Mouse (Mus musculus): Measurements from ENCODE around the gene Edem2.

Edem2 gene

DNA sequence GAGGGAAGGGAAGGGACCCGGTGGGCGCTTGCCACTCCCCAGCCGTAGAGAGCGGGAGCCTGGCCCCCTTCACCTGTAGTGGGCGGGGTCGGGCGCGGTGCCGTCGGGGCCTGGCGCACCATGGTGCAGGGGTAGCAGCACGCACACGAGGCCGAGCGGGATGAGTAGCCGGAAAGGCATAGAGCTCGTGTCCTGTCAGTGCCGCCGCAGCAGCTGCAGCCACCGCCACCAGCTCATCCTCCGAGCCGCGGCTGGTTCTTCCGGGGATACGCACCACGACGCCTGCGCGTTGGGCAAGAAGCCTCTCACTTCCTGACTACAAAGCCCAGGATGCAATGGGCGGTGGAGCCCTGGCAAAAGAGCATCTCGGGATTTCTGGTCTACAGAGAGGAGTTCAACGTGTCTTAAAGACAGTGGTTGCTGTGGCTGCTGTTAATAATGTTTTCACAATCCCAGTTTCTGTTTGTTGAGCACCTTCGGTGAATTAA, at the start of gene Edem2:
Gene Edem2 (minus strand): TSS at position 318 of the 488 bp plus-strand sequence.
- in situ Hi-C loops (cut with MboI; ENCODE audit: low sequenced_read_pairs) = no loop called here

DNA sequence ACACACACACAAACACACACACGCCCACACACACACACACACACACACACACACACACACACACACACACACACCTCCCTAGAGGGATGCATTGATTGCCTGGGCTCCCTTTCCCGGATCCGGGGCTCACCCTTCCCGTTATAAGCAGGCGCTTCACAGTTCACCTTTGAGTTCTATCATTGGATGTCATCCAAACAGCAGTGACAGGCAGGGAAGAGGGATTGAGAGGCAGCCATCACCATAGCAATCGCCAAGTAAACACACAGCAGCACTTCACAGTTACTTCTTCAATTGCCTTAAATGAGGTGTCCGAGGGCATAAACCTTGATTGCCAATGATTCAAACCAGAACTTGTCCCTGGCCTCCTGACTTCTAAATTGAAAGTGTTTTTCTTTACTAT, 49.8 kb upstream of the Edem2 start:
- in situ Hi-C loops (cut with MboI; ENCODE audit: low sequenced_read_pairs) = no loop called here

DNA sequence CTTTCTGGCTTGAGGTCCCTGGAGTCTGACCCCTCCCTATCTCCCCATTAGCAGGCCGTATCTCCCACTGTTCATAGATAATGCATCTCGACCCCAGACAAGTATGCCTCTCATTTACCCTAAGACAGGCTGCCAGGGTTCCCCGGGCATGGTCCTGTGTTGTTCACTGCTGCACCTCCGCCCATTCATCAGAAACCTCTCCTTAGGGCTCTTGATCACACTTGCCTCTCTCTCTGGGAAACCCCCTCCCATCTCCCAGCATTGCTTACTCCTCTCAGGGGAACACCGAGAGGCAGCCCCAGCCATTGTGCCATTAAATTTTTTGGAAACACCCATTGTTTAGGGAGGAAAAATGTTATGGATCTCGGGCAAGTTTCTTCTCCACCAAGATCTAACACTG, 48.7 kb upstream of the Edem2 start:
- in situ Hi-C loops (cut with MboI; ENCODE audit: low sequenced_read_pairs) = no loop called here

DNA sequence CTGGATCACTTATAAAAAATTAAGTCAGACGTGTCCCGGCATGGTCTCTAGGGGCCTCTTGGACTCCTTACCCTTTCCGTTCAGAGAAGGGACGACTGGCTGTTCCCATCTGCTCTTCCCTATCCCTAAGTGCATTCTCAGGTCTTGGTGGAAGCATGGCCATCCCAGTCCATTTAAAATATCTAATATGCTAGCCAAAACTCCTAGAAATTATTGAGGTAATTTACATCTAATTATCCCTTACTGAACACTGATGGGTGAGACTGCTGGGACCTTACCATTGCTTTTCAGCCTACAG, 48.4 kb upstream of the Edem2 start:
- in situ Hi-C loops (cut with MboI; ENCODE audit: low sequenced_read_pairs) = no loop called here

- in situ Hi-C loops (cut with MboI; ENCODE audit: low sequenced_read_pairs) = no loop called here
These were observed 47.8 kb upstream of the Edem2 start for GRCm38 (mm10) chr2:155776824-155777687.

DNA sequence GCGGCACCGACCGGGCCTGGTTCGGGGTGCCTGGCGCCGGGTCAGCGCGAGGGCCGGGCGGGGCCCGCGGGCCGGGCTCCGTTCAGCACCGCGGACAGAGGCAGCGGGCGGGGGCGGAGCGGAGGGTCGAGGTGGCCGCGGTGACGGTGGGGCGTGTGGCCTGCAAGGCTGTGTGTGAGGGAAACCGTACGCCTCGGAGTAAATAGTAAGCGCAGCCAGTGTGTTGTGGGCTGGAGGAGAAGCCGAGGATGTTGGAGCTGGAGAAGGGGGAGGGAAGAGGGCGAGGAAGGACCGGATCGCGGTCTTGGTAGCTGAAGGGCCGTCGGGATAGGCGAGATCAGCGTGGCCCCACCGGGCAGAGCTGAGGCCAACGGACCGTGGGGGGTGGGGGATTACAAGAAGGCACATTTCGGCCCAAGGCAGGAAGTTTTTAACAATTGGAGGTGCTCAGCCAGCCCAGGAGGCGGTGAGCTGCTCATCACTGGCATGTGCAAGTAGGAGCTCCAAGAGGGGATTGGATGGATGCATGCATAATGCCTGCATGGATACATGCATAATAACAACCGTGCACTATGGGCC, 46.5 kb upstream of the Edem2 start:
- in situ Hi-C loops (cut with MboI; ENCODE audit: low sequenced_read_pairs) = no loop called here

GRCm38 (mm10) chr2:155774927-155775684, 45.8 kb upstream of the Edem2 start, which contains the start of gene Mmp24:
Gene Mmp24 (plus strand): TSS chr2:155775342.
- in situ Hi-C loops (cut with MboI; ENCODE audit: low sequenced_read_pairs) = no loop called here

DNA sequence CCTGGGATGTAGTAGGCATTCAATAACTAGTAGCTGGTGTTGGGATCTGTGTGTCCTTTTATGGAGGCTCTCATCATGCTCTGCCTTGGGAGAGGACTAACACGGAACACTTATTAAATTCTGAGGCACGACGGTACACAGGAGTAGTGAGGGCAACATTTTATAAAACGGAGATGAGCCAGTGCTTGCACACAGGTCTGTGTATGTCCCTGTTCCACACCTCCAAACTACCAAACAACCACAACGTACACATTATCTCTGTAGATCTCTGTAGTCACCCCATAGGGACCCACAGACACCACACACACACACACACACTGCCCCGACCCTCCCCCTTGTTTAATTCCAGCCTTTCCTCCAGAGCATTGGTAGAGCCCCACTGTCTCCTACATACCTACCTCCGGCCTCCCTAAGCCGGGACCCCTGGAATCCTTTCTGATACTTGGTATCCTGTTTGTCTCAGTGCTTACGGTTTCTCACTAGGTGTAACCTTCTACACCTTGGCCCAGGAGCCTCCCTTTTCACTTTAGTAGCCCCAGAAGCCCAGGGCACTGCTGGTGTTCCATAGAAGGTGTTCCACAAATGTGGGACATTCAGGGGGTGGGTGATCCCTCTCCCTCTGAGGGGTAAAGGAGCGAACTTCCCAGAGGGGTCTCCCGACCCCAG, 45.1 kb upstream of the Edem2 start:
- in situ Hi-C loops (cut with MboI; ENCODE audit: low sequenced_read_pairs) = no loop called here

DNA sequence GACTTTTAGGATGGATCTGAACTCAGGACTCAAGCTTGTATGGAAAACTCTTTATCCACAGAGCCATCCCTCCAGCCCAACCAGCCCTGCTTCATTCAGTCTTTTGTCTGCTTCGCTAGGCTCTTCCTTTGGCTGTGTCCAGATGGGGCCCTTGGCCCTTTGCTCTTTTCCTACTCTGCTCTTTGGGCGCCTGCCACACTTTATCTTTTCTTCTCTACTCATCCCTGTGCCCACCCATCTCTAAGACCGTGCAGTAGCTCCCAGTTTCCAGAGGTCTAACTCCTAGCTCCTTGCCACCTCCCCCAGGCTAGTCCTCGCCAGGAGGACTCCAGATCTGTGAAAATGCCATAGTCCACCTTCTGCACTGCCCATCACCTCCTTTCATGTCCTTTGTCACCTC, 44.4 kb upstream of the Edem2 start:
- in situ Hi-C loops (cut with MboI; ENCODE audit: low sequenced_read_pairs) = no loop called here

DNA sequence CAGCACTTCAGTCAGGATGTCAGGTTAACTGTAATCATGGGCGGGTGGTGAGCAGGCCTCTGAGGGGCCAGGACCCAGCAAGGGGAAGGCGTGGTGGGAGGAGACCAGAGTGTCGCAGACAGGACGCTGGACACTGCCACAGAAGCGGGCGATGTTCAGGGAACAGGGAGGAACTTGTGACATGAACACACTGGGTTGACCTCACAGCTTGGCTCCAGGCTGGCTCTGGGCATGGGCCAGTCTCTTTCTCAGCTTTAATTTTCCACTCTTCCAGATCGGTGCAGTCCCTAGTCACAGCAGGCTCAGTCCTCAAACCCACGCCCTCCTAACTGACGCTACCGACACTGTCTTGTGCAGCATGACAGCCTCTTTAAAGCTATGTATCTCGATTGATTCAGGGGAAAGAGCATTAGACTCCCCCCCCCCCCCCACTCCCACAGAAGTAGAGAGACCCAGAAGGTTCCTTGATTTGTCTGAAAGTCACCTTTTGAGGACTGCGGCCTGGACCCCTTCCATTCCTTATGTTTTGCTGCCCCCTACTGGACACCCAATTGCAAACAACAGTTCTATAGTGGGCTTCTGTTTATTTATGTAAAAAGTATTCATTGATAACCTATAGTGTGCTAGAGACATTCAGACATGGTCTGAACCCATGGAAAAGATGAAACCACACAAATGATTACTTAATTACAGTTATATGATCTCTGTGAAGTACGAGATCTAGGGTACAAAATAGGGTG, 35.6 kb upstream of the Edem2 start:
- in situ Hi-C loops (cut with MboI; ENCODE audit: low sequenced_read_pairs) = loop anchor here (10.0 kb wide), 1 partner anchor 250 kb away; the partner anchor contains the start of genes Acss2 and Ggt7

DNA sequence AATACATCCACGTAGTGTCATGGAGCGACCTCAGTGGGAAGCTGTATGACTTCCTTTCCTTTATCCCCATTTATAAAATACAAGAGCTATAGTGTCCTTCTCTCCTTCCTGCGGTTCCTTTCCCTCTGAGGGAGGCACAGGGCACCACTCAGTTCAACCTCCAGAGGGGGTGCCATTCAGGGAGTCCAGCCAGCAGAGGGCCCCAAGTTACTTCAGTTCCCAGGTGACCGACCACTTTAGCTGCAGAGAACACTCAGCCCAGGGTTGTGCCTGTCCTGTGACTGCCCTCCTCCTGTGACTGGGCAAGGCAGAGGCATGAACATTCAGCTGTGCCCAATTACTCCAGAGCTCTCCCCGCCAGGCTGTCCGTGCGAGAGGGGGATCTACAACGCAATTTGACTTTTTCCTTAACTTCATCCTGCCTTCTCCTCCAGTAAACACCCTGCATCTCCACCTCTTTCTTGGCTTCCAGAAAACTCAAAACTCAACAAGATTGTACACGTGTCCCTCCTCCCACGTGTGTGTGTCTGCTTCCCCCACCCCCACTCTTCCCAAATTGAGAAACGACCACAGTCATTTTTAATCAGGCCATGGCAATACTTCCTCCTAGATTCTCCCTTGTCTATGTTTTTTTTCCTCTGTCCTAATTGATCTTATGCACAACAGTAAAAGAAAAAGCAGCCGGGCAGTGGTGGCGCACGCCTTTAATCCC, 27.7 kb upstream of the Edem2 start:
- in situ Hi-C loops (cut with MboI; ENCODE audit: low sequenced_read_pairs) = loop anchor here (5.0 kb wide), 1 partner anchor 80 kb away; no protein-coding TSS in a partner anchor

GRCm38 (mm10) chr2:155755746-155756145, 26.5 kb upstream of the Edem2 start:
- in situ Hi-C loops (cut with MboI; ENCODE audit: low sequenced_read_pairs) = loop anchor here (5.0 kb wide), 1 partner anchor 78 kb away; no protein-coding TSS in a partner anchor

- in situ Hi-C loops (cut with MboI; ENCODE audit: low sequenced_read_pairs) = no loop called here
These were observed 21.9 kb upstream of the Edem2 start, which contains the start of gene Procr for GRCm38 (mm10) chr2:155751014-155751786. Gene Procr (plus strand): TSS chr2:155751117.

- in situ Hi-C loops (cut with MboI; ENCODE audit: low sequenced_read_pairs) = no loop called here
These were observed 20.1 kb upstream of the Edem2 start for GRCm38 (mm10) chr2:155749394-155749793.

DNA sequence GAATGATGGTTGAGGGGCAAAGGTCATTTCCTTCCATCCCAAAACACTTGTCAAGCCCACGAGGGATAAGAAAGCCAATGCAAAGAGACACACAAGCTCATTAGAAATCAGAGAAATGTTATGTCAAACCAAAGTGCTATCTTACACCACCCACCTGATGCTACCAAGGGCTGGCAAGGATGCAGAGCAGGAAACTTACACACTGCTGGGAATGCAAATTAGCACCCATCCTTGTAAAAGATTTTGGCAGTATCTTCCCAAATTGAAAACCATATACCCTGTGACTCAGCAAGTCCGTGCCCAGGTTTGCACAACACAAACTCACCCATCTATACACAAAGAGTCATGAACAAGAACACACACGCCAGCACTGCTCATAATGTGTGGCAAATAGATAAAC, 16.2 kb upstream of the Edem2 start:
- in situ Hi-C loops (cut with MboI; ENCODE audit: low sequenced_read_pairs) = no loop called here

- in situ Hi-C loops (cut with MboI; ENCODE audit: low sequenced_read_pairs) = no loop called here
These were observed 14.1 kb upstream of the Edem2 start for GRCm38 (mm10) chr2:155743351-155743750.

DNA sequence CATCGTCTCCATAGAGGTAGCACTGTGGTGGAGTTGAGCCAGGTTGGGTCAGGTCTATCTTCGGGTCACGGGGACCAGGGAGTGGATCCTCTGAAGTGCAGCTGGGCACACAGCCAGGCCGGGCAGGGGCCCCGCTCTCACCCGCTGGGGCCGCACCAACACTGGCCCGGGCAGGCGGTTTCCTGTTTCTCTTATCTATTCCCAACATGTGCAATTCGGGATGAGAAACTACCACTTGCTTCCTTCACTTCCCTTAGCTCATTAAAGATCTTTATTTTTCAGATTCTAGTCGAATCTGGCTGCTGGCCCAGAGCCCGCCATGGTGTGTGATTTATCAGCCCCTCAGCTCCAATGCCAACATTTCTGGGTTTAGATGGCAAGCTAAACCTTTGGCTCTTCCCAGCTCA, 13.7 kb upstream of the Edem2 start:
- in situ Hi-C loops (cut with MboI; ENCODE audit: low sequenced_read_pairs) = no loop called here

GRCm38 (mm10) chr2:155742211-155742610, 12.9 kb upstream of the Edem2 start:
- in situ Hi-C loops (cut with MboI; ENCODE audit: low sequenced_read_pairs) = no loop called here

DNA sequence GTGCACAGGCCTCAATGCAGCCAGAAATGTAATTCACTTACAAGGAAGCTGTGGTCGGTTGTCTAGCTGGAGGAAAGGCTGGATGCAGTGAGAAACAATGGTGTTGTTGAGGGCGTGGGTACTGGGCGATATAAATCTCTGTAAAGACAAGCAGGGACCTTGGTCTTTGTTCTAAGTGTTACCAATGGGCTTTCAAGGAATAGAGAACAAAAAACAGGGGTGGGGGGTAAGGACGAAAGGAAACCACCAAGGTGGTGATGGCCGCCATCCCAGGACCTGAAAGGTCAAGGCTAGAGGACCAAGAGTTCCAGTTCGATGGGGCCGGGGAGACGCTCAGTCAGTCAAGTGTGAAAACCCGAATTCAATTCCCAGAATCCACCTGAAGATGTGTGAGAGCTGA, 8.5 kb upstream of the Edem2 start:
- in situ Hi-C loops (cut with MboI; ENCODE audit: low sequenced_read_pairs) = no loop called here
